Mouse (Mus musculus) ES-Bruce4 (cell line): ENCODE results near the gene Rhbdd1. TPM values are rescaled to one million over a fixed set of nuclear protein-coding genes. Genes with fewer than 3 reads are reported as not detected.

Experiments used
- H3K27ac ChIP-seq: 2 replicates; pipeline ENCODE4 v1.5.1; 2012; ENCODE audit warnings: low read length, inconsistent platforms; ENCODE audit not compliant: insufficient read depth
- H3K27me3 ChIP-seq: 2 replicates; pipeline ENCODE4 v1.6.1; 2012; ENCODE audit warnings: mild to moderate bottlenecking, low read length, inconsistent platforms; ENCODE audit not compliant: control insufficient read depth, poor library complexity, insufficient read depth, severe bottlenecking
- H3K36me3 ChIP-seq: 2 replicates; pipeline ENCODE4 v1.6.1; 2012; ENCODE audit warnings: inconsistent platforms, mild to moderate bottlenecking, low read length, moderate library complexity; ENCODE audit not compliant: control insufficient read depth, poor library complexity, insufficient read depth, severe bottlenecking
- H3K4me1 ChIP-seq: one replicate; pipeline ENCODE4 v1.8.1; 2011; ENCODE audit warnings: low read length; ENCODE audit not compliant: control insufficient read depth, insufficient read depth
- H3K4me3 ChIP-seq: 2 replicates; pipeline ENCODE4 v1.5.1; 2011; ENCODE audit warnings: low read depth, mild to moderate bottlenecking, low read length
- H3K9ac ChIP-seq: 2 replicates; pipeline ENCODE4 v1.6.1; 2012; ENCODE audit warnings: low read depth, mild to moderate bottlenecking, inconsistent platforms; ENCODE audit not compliant: poor library complexity, severe bottlenecking
- H3K9me3 ChIP-seq: replicated peaks from 2 replicates; pipeline ENCODE4 v1.6.1; 2012; ENCODE audit warnings: mild to moderate bottlenecking, low read length, inconsistent platforms; ENCODE audit not compliant: control insufficient read depth, poor library complexity, insufficient read depth, severe bottlenecking
- CTCF ChIP-seq: IDR thresholded peaks from one replicate; pipeline ENCODE4 v1.8.1; 2011; ENCODE audit warnings: low read depth, low read length
- EP300 ChIP-seq: IDR thresholded peaks from 2 replicates; pipeline ENCODE4 v1.6.1; 2011; ENCODE audit warnings: low read depth, low read length; ENCODE audit not compliant: insufficient read depth
- POLR2A ChIP-seq: IDR thresholded peaks from one replicate; pipeline ENCODE4 v1.8.1; 2011; ENCODE audit warnings: low read length; ENCODE audit not compliant: insufficient read depth
- polyA plus RNA-seq: library from polyadenylated mRNA; stranded (reverse); fragments of >200 nt; gene quantifications from 2 replicates; pipeline ENCODE4 v1.2.4, GENCODE M21; 2011; ENCODE audit warnings: low read depth; ENCODE audit not compliant: missing spikeins, insufficient read depth, insufficient read length

The Rhbdd1 gene
- polyA plus RNA-seq, 1 experiment, result 21.4 TPM

GRCm38 (mm10) chr1:82433649-82434005, 117.4 kb downstream of the Rhbdd1 start:
- no peak overlapping the region for H3K9ac ChIP-seq
- H3K27me3 ChIP-seq, result no peaks in the 10 kb centered on the region
- H3K4me1 ChIP-seq, result no peaks in the 10 kb centered on the region
- H3K4me3 ChIP-seq, result no peak overlapping the region
- H3K9me3 ChIP-seq, result no peaks in the 10 kb centered on the region
- TF ChIP-seq CTCF (no peak), EP300 (no peak), POLR2A (no peak)
- H3K27ac ChIP-seq, result no peak overlapping the region
- no peaks in the 10 kb centered on the region for H3K36me3 ChIP-seq

- Histone ChIP-seq H3K9me3 (no peaks in the 10 kb centered on the region), H3K27me3 (no peaks in the 10 kb centered on the region), H3K4me3 (no peak overlapping the region), H3K36me3 (no peaks in the 10 kb centered on the region), H3K9ac (no peak overlapping the region), H3K27ac (no peak overlapping the region), H3K4me1 (no peaks in the 10 kb centered on the region)
- no peak for TF ChIP-seq POLR2A
Measured at GRCm38 (mm10) chr1:82437273-82437672, 121.0 kb downstream of the Rhbdd1 start.

GRCm38 (mm10) chr1:82440123-82440522, 123.9 kb downstream of the Rhbdd1 start:
- Histone ChIP-seq H3K36me3 (no peaks in the 10 kb centered on the region), H3K4me1 (no peaks in the 10 kb centered on the region), H3K4me3 (no peak overlapping the region), H3K27ac (no peak overlapping the region), H3K9ac (no peak overlapping the region), H3K27me3 (no peaks in the 10 kb centered on the region), H3K9me3 (no peaks in the 10 kb centered on the region)
- no peak for TF ChIP-seq CTCF
- no peak for TF ChIP-seq EP300
- TF ChIP-seq POLR2A, result no peak

GRCm38 (mm10) chr1:82443517-82443916, 127.3 kb downstream of the Rhbdd1 start:
- no peak overlapping the region for H3K9ac ChIP-seq
- TF ChIP-seq EP300, result no peak
- no peak for TF ChIP-seq CTCF
- no peak for TF ChIP-seq POLR2A
- H3K27ac ChIP-seq, result no peak overlapping the region
- H3K27me3 ChIP-seq, result no peaks in the 10 kb centered on the region
- no peaks in the 10 kb centered on the region for H3K4me1 ChIP-seq
- no peak overlapping the region for H3K4me3 ChIP-seq
- no peaks in the 10 kb centered on the region for H3K36me3 ChIP-seq
- H3K9me3 ChIP-seq, result no peaks in the 10 kb centered on the region

- Histone ChIP-seq H3K9me3 (no peaks in the 10 kb centered on the region), H3K27me3 (no peaks in the 10 kb centered on the region), H3K9ac (no peak overlapping the region), H3K36me3 (no peaks in the 10 kb centered on the region), H3K4me3 (no peak overlapping the region), H3K4me1 (no peaks in the 10 kb centered on the region), H3K27ac (no peak overlapping the region)
- TF ChIP-seq EP300 (no peak), CTCF (no peak), POLR2A (no peak)
Measured at GRCm38 (mm10) chr1:82446049-82446448, 129.8 kb downstream of the Rhbdd1 start.

- Histone ChIP-seq H3K4me3 (no peak overlapping the region), H3K9me3 (no peaks in the 10 kb centered on the region), H3K27me3 (no peaks in the 10 kb centered on the region), H3K9ac (no peak overlapping the region), H3K4me1 (no peaks in the 10 kb centered on the region), H3K36me3 (no peaks in the 10 kb centered on the region), H3K27ac (no peak overlapping the region)
- no peak for TF ChIP-seq CTCF
- no peak for TF ChIP-seq EP300
- no peak for TF ChIP-seq POLR2A
Measured at GRCm38 (mm10) chr1:82449851-82450250, 133.6 kb downstream of the Rhbdd1 start.
